Mouse (Mus musculus): ENCODE data around the gene Llgl2.

The Llgl2 gene

GRCm38 (mm10) chr11:115823774-115824740 lies at the start of gene Llgl2:
TSS of gene Llgl2 (plus strand) at chr11:115824049.
- in situ Hi-C loops (cut with MboI; ENCODE audit: low pct_unique_long_range_greater_than_20kb in 1 of 2, low sequenced_read_pairs in 2 of 2, unreplicated experiment in 1 of 2), result loop anchor here in 1 of 2 experiments (5.0 kb wide), 1 partner anchor 33 kb away; the partner anchor contains the start of gene Myo15b

GRCm38 (mm10) chr11:115774653-115775052 lies 49.2 kb upstream of the Llgl2 start:
- in situ Hi-C loops (cut with MboI; ENCODE audit: low pct_unique_long_range_greater_than_20kb in 1 of 2, low sequenced_read_pairs in 2 of 2, unreplicated experiment in 1 of 2), result no loop called here

DNA sequence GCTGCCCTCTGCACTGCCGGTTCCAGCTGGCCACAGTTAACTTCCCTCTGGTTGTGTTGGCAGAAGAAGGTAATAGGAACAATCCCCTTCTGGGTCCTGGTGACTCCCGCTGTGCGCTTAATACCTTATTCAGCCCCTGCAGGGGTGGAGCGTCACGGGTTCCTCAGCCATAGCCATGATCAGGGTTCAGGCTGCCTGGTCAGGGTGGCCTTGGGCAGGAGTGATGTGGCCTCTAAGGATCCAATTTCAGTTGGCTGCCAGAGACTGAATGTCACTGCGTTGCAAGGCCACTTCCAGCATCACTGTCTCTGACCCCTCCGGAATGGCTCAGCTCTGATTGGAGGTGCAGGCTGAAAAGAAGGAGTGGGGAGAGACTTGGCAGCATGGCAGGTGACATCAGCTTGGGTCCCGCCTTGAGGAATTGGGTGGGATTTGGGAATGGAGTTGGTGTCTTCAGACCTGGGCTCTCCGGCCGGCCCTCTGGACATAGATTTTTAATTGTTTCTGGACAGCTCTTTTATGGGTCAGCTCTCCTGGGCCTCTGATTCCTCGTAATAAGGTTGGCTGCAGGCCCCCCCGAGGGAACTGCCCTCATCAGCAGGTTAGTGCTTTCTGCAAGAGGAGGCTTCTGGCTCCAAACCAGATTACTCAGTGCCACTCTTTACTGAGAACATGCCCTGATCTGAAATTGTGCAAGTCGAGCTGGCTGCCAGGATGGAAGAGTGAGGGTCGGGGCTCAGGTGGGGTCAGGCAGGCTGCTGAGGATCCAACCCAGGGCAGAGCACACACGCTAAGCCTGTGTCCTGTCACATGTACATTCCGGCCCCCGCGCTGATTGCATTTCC lies 47.8 kb upstream of the Llgl2 start:
- in situ Hi-C loops (cut with MboI; ENCODE audit: low pct_unique_long_range_greater_than_20kb in 1 of 2, low sequenced_read_pairs in 2 of 2, unreplicated experiment in 1 of 2), result no loop called here

- in situ Hi-C loops (cut with MboI; ENCODE audit: low pct_unique_long_range_greater_than_20kb in 1 of 2, low sequenced_read_pairs in 2 of 2, unreplicated experiment in 1 of 2), result no loop called here
Observed at GRCm38 (mm10) chr11:115776954-115777353, 46.9 kb upstream of the Llgl2 start.

GRCm38 (mm10) chr11:115777487-115778335 lies 46.1 kb upstream of the Llgl2 start:
- in situ Hi-C loops (cut with MboI; ENCODE audit: low pct_unique_long_range_greater_than_20kb in 1 of 2, low sequenced_read_pairs in 2 of 2, unreplicated experiment in 1 of 2), result no loop called here

GRCm38 (mm10) chr11:115779038-115779571 lies 44.7 kb upstream of the Llgl2 start:
- in situ Hi-C loops (cut with MboI; ENCODE audit: low pct_unique_long_range_greater_than_20kb in 1 of 2, low sequenced_read_pairs in 2 of 2, unreplicated experiment in 1 of 2), result no loop called here

- in situ Hi-C loops (cut with MboI; ENCODE audit: low pct_unique_long_range_greater_than_20kb in 1 of 2, low sequenced_read_pairs in 2 of 2, unreplicated experiment in 1 of 2), result no loop called here
Observed at GRCm38 (mm10) chr11:115780141-115781070, 43.4 kb upstream of the Llgl2 start.

- in situ Hi-C loops (cut with MboI; ENCODE audit: low pct_unique_long_range_greater_than_20kb in 1 of 2, low sequenced_read_pairs in 2 of 2, unreplicated experiment in 1 of 2), result no loop called here
Observed at GRCm38 (mm10) chr11:115786473-115786872, 37.4 kb upstream of the Llgl2 start.

- in situ Hi-C loops (cut with MboI; ENCODE audit: low pct_unique_long_range_greater_than_20kb in 1 of 2, low sequenced_read_pairs in 2 of 2, unreplicated experiment in 1 of 2), result no loop called here
Observed at GRCm38 (mm10) chr11:115789787-115790186, 34.1 kb upstream of the Llgl2 start.

DNA sequence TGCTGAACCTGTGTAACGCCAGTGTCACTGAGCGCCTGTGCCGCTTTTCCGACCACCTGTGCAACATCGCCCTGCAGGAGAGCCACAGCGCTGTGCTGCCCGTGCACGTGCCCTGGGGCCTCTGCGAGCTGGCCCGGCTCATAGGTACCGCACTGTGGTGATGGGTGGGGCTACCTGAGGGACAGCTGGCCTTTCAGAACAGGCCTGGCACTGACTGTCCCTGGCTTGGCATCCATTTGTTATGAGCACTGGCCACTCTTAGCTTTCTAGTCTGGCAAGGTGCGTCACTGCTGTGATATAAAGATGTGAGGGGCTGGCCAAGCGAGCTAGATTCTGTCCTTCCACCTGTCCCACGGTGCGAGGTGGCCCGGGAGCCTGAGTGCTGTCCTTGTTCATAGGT lies 31.9 kb upstream of the Llgl2 start:
- in situ Hi-C loops (cut with MboI; ENCODE audit: low pct_unique_long_range_greater_than_20kb in 1 of 2, low sequenced_read_pairs in 2 of 2, unreplicated experiment in 1 of 2), result no loop called here

- in situ Hi-C loops (cut with MboI; ENCODE audit: low pct_unique_long_range_greater_than_20kb in 1 of 2, low sequenced_read_pairs in 2 of 2, unreplicated experiment in 1 of 2), result no loop called here
Observed at GRCm38 (mm10) chr11:115792353-115792752, 31.5 kb upstream of the Llgl2 start.

DNA sequence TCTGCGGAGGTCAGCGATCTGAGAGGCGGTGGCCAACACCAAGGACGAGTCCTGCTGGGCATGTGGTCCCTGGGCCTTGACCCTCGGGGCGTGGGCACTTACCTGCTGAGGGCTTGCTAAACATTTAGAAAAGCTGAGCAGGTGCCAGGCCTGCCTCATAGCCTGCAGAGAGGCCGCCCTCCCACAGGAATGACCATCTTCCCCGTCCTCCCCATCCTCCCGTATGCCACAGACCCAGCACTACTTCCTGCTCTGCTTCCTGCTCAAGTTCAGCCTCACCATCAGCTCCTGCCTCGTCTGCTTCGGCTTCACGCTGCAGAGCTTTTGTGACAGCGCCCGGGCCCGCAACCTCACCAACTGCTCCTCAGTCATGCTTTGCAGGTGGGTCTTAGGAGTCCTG lies 27.0 kb upstream of the Llgl2 start:
- in situ Hi-C loops (cut with MboI; ENCODE audit: low pct_unique_long_range_greater_than_20kb in 1 of 2, low sequenced_read_pairs in 2 of 2, unreplicated experiment in 1 of 2), result no loop called here

GRCm38 (mm10) chr11:115797665-115798064 lies 26.2 kb upstream of the Llgl2 start:
- in situ Hi-C loops (cut with MboI; ENCODE audit: low pct_unique_long_range_greater_than_20kb in 1 of 2, low sequenced_read_pairs in 2 of 2, unreplicated experiment in 1 of 2), result no loop called here

DNA sequence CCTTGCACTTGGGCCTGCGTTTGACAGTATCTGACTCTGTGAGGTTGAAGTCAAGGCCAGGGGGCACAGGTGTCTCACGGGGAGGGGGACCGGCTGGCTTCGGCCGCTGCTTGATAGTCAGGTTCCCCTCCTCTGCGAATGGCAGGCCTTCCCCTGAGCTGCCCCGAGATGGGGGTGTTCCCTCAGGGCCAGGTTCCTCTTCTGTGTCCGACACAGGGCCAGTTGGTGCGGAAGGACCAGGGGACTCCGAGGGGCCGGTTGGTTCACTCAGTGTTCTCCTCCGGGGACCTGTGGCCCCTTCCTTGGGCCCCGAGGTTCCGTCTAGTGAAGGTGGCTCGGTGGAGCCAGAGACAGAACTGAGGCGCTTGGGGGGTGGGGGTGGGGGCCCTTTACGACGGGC lies 22.9 kb upstream of the Llgl2 start:
- in situ Hi-C loops (cut with MboI; ENCODE audit: low pct_unique_long_range_greater_than_20kb in 1 of 2, low sequenced_read_pairs in 2 of 2, unreplicated experiment in 1 of 2), result no loop called here

DNA sequence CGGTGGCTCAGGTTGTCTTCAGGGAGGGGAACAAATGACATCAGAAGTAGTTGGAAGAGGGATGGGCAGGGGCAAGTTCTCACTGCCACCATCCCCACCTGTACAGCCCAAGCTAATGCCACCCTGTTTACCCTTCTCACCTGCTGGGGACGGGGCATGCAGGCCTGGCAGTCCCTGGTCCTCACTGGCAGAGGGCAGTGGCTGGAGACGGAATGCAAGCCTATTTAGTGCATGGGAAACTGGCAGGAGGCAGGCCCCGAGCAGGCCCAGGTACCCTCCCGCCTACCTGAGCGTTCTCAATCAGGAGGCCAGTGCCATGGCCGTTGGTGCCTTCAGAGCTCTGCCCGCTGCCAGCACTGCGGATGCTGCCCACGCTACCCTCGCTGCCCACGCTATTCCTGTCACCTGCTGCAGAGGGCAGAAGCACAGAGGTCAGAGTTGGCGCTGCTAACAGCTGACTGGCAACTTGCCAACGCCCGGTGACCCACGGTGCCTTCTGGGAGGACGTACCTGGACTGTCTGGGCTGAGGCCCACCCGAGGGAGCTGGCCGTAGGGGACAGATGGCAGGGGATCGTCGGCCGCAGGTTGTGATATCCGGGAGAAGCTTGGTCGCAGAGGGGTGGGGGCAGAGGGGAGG lies 20.7 kb upstream of the Llgl2 start:
- in situ Hi-C loops (cut with MboI; ENCODE audit: low pct_unique_long_range_greater_than_20kb in 1 of 2, low sequenced_read_pairs in 2 of 2, unreplicated experiment in 1 of 2), result no loop called here

GRCm38 (mm10) chr11:115805005-115805404 lies 18.8 kb upstream of the Llgl2 start:
- in situ Hi-C loops (cut with MboI; ENCODE audit: low pct_unique_long_range_greater_than_20kb in 1 of 2, low sequenced_read_pairs in 2 of 2, unreplicated experiment in 1 of 2), result no loop called here

DNA sequence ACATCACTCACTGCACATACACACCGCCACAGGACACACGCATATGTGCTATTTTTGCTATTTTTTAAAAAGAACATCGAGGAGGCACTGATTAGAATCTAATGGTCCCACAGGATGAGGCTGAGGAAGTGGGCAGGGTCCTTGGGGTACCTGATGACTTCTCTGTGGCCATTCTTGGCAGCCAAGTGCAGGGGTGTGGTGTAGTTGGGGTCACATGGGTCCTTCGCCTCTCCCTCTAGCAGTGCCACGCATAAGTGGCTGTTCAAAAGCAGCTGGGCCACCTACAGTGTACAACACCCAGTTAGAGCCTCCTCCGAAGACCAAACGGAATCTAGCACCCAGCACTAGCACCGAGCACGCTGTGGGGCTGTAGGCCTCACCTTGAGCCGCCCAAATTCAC lies 17.7 kb upstream of the Llgl2 start:
- in situ Hi-C loops (cut with MboI; ENCODE audit: low pct_unique_long_range_greater_than_20kb in 1 of 2, low sequenced_read_pairs in 2 of 2, unreplicated experiment in 1 of 2), result no loop called here

Data from mouse embryonic stem cell (cell line).